Comparison of ENCODE assay signal across 9 mouse cellular contexts in genomic region chr12:61175331-61175730, GRCm38 (mm10).
DNase-seq lines count a peak whose midpoint lies in the region; ATAC-seq and TF ChIP-seq lines count a peak whose summit lies in the region.
"Had no signal": no experiment of that assay in that cellular context is flagged by ENCODE, and none has a peak within 500 bp of the region (broad histone marks: within the 10 kb centered on the region; RNA-seq: fewer than 3 reads in every experiment).

No protein-coding gene starts in this region.

- H3K9ac ChIP-seq in forebrain, embryonic 16.5 days (replicated peaks; ENCODE audit: low read depth, low read length): no peak overlapping the region
- H3K9ac ChIP-seq: limb, embryonic 13.5 days had no signal

- H3K27me3 ChIP-seq in forebrain, embryonic 10.5 days (ENCODE audit: poor library complexity, severe bottlenecking): no peaks in the 10 kb centered on the region
- H3K27me3 ChIP-seq in forebrain, embryonic 16.5 days (replicated peaks; ENCODE audit: control insufficient read depth, insufficient read depth, low read length): no peaks in the 10 kb centered on the region
- H3K27me3 ChIP-seq in limb, embryonic 10.5 days (ENCODE audit: low read depth, poor library complexity, severe bottlenecking): no peaks in the 10 kb centered on the region
- H3K27me3 ChIP-seq: limb, embryonic 13.5 days had no signal

- H3K4me2 ChIP-seq in forebrain, embryonic 16.5 days (ENCODE audit: low read length): no peak overlapping the region
- H3K4me2 ChIP-seq: limb, embryonic 13.5 days had no signal

- no peak for TF ChIP-seq POLR2A in lung, adult 2 months (IDR thresholded peaks at IDR 0.05; ENCODE audit: borderline replicate concordance, extremely low read depth, low read depth, low read length)

- no peak for ATAC-seq in forebrain, embryonic 16.5 days

- no peaks in the 10 kb centered on the region for H3K36me3 ChIP-seq in forebrain, embryonic 10.5 days (replicated peaks)
- no peaks in the 10 kb centered on the region for H3K36me3 ChIP-seq in forebrain, embryonic 16.5 days (ENCODE audit: control insufficient read depth, insufficient read depth)
- no peaks in the 10 kb centered on the region for H3K36me3 ChIP-seq in limb, embryonic 10.5 days
- H3K36me3 ChIP-seq: limb, embryonic 13.5 days had no signal

- peak; percentile 15 for DNase-seq in forebrain, embryonic 10.5 days (ENCODE audit: extremely low spot score, low spot score)
- DNase-seq in lung, postnatal 10 days: peak; percentile 24
- no peak for DNase-seq in lung, adult 2 months
- DNase-seq in ZHBTc4 (ENCODE audit: low read depth, low spot score): peak; percentile 19
- peak; percentile 57 for DNase-seq in limb, embryonic 10.5 days (ENCODE audit: low spot score)
- no peak for DNase-seq in cerebellum, adult 18-20 months
- DNase-seq in thymus, postnatal 10 days (ENCODE audit: low spot score in 2 of 2): no peak

- H3K9me3 ChIP-seq in forebrain, embryonic 10.5 days: no peaks in the 10 kb centered on the region
- H3K9me3 ChIP-seq in forebrain, embryonic 16.5 days (ENCODE audit: control insufficient read depth, low read length): no peaks in the 10 kb centered on the region
- H3K9me3 ChIP-seq in limb, embryonic 10.5 days (replicated peaks): no peaks in the 10 kb centered on the region
- H3K9me3 ChIP-seq: limb, embryonic 13.5 days had no signal

- WGBS in forebrain, embryonic 10.5 days: 67% methylated on average over 4 of the region's 4 CpGs
- WGBS in forebrain, embryonic 16.5 days: 34% methylated on average over 4 of the region's 4 CpGs
- 46% methylated on average over 4 of the region's 4 CpGs for WGBS in lung, adult 2 months
- 75% methylated on average over 4 of the region's 4 CpGs for WGBS in limb, embryonic 10.5 days

- no peak overlapping the region for H3K4me3 ChIP-seq in forebrain, embryonic 10.5 days
- H3K4me3 ChIP-seq in forebrain, embryonic 16.5 days (replicated peaks; ENCODE audit: low read length): no peak overlapping the region
- no peak overlapping the region for H3K4me3 ChIP-seq in lung, adult 2 months (replicated peaks; ENCODE audit: extremely low read depth, low read depth, low read length)
- no peak overlapping the region for H3K4me3 ChIP-seq in limb, embryonic 10.5 days
- H3K4me3 ChIP-seq: limb, embryonic 13.5 days had no signal

- no peaks in the 10 kb centered on the region for H3K4me1 ChIP-seq in forebrain, embryonic 10.5 days
- H3K4me1 ChIP-seq in forebrain, embryonic 16.5 days (replicated peaks; ENCODE audit: control insufficient read depth, insufficient read depth, low read length): no peaks in the 10 kb centered on the region
- no peaks in the 10 kb centered on the region for H3K4me1 ChIP-seq in lung, adult 2 months (ENCODE audit: control insufficient read depth, insufficient read depth, low read length)
- no peaks in the 10 kb centered on the region for H3K4me1 ChIP-seq in limb, embryonic 10.5 days
- H3K4me1 ChIP-seq: limb, embryonic 13.5 days had no signal

- TF ChIP-seq CTCF in lung, adult 2 months (IDR thresholded peaks at IDR 0.05; ENCODE audit: insufficient read depth, low read length): no peak

- no peak overlapping the region for H3K27ac ChIP-seq in forebrain, embryonic 10.5 days
- no peak overlapping the region for H3K27ac ChIP-seq in forebrain, embryonic 16.5 days (ENCODE audit: low read length)
- H3K27ac ChIP-seq in limb, embryonic 10.5 days: no peak overlapping the region
- H3K27ac ChIP-seq: limb, embryonic 13.5 days had no signal

Comparison
In these comparisons a context has a peak if more than half of its experiments do, and no peak if none do; other contexts are left out.
1. DNase-seq: peak in forebrain, embryonic 10.5 days (single experiment), lung, postnatal 10 days (single experiment), ZHBTc4 (single experiment) and limb, embryonic 10.5 days (single experiment); none in lung, adult 2 months (single experiment), cerebellum, adult 18-20 months (0 of 2) and thymus, postnatal 10 days (0 of 2).